Mouse (Mus musculus) layer of hippocampus, adult 9-10 months (tissue): ENCODE results near the gene S100a7a.

Experiments used
- DNase-seq: peaks from one replicate; pipeline ENCODE4 v3.0.0; 2022; ENCODE audit warnings: low spot score

Gene S100a7a

DNA sequence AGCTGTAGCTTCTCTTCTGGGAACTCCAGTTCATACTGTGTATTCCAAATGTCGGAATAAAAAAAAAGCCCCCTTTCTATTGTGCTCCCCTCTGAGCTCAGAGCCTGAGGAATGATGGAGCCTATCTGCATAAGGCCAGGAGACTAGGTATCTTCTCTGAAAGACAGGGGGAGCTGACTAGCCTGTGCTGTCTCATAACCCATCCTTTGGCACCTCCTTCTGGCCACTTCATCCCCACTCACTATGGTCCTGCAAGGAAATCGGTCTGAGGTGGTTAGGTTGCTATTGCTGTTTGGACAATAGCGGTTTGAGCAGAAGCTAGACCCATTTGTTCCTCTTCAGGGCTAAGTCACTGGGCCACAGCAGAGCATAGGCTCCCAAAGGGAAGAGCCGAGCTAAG is 26.0 kb upstream of the S100a7a start:
- DNase-seq: no peak

DNA sequence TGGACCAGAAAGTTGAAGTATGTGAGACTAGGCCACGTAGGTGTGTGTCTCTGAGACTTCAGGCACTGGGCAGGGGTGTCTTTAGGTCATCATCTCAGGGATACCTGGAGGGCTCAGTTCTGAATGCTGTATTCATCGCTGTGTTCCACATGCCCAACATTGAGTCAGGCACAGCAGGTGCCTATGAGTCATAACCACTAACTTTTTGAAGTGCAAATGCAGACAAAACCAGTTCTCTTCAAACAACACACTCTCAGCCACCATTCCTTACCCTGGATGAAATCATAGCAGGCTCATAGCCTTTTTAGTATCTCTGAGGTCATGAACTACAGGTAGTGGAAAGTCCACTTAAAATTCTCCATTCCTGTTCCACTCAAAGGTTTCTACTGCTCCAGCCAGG is 24.5 kb upstream of the S100a7a start:
- DNase-seq: no peak

DNA sequence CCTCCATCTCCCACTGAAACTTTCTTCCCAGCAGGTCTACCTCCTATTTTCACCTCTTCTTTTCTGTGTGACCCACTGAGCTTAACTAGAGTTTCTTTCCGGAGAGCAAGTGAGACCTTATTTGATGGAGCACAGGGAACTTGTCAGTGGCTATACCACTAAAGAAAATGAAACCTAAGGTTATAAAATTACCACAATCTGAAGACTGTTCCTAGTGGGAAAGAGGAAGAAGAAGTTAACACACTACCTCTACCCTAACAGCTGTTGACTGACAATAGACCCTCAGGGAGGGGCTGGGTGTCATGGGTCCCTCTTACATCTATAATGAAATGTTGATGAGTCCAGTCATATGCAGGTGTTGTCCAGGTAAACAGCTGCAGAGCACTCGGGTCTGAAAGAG is 21.8 kb upstream of the S100a7a start:
- DNase-seq: no peak

DNA sequence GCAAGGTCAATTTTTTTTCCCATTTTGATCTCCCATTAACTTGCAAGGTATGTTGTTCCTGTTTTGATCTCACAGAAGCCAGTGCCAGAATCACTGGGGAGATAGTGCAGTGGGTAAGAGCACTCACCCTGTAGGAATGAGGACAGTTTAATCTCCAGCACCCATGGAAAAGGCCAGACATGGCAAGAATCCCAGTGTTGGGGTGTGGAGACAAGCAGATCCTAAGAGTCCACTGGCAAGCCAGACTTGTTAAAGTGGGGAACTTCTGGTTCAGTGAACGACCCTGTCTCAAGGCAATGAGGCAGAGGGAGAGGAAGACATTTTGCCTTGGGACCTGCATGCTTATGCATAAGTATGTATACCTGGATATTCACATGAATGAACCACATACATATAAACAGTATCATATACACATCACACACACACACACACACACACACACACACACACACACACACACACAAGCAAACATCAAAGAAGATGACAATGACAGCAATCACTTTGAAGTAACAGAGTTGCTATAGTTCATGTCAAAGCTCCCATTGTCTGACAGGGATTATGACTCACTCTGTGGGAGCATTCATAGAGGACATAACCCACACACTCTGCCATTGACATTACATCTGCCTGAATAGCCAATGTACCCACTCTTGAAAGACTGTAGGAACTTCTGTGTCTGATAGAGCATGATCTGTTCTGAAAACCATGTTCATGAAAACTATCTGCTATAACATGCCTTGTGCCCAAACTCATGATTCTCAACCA is 15.1 kb upstream of the S100a7a start:
- no peak for DNase-seq

DNA sequence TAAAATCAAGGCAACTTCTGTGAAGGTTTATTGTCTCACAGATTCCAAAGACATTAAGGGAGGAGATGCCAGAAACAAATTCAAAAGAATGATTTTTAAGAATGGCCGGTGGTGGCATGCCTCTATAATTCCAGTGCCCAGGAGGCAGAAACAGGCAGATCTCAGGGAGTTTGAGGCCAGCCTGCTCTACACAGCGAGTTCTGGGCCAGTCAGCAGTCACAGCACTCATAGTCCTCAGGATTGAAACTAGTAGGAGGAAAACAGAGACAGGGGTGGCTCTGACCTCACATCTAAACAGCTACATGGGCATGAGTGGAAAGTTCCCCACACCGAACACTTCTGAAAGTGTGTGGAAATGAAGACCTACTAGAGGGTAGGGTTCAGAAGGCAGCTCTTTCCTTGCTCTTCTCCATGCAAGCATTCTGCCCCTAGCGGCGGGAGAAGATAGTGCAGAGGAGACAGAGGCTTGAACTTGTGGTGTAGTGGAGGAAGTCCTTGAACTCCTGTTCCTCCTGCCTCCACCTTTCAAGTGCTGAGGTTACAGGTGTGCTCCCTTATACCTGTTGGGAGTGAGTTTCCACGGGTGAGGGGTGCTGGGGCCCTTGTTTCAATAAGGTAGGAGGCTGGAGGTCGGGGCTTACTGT is 14.2 kb upstream of the S100a7a start:
- DNase-seq: no peak

DNA sequence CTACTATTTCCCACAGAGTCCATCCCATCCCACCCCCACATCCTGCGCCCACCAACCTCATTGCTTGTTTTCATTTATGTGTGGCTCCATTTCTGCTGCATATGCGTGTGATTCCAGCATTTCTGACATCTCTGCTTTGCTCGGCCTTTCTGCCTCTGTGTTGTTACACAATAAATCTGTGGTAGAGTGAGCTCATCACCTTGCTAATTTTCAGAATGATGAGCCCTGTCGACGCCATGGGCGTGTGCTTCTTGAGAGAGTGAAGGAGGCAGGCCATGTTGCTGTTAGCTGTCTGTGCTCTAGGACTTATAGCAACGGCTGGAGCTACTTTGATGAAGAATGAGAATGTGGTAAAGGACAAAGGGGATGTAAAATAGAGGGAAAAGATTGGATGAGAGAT is 12.8 kb upstream of the S100a7a start:
- no peak for DNase-seq

DNA sequence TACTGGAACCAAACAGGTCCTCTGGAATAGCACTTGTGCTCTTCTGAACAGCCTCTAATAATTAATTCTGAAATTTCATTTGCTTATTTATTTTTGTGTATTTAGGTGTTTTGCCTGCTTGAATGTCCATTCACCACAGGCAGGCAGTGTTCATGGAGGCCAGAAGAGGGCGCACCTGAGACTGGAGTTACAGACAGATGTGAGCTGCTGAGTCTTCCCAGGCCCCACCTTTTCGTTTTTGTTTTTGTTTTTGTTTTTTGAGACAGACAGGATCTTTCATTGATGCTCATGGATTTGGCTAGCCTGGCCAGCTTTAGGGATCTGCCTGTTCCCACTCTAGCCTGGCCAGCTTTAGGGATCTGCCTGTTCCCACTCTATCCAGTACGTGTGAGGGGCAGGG is 9.6 kb upstream of the S100a7a start:
- DNase-seq: no peak

DNA sequence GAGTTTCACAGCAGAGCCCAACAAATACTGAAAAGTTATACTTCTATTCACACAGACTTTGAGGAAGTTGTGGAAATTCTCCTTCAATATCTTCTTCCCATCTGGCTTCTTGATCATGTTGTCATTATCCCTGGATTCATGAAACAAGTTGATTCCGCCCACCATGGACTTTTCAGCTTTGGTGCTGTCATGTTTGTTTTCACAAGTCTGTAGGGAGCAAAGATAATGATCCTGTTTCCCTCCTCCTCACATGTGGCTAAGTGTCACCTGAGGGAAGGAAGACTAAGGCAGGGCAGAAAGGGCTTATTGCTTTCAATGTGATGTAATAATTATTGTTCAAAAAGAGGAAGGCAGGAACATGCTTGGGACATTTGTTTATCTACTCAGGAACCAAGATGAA is 6.5 kb upstream of the S100a7a start:
- no peak for DNase-seq

DNA sequence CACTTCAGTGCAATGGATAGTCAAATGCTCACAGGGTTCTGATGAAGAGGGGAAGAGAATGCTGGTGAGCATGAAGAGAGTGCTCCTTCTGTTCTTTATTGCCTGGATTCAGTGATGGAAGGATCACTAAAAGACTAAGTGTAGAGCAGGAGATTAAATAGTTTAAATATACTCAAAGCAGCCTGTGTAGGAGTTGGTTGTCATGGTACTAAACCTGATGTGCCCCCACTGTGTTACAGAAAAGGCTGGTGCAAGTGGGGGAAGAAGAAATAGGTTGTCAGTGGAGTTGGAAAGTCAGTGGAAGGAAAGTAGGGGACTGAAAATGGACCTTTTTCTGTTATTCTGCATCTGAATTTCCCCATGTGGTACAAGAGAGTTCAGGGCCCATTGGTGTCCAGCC is 4.8 kb upstream of the S100a7a start:
- no peak for DNase-seq

DNA sequence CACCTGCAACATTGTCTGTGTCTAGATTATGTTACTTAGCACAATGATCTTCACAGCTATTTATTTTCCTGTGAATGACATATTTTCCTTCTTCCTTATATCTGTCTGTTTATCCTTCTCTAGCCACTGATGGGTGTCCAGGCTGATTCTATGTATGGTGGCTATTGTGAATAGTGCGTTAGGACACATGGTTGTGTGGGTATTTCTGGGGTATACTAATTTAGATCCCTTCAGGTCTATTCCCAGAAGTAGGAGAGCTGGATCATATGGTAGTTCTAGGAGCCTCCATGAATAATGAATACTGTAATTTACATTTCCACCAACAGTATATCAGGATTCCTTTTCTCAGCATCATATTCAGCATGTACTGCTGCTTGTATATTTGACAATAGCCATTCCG is 4.0 kb upstream of the S100a7a start:
- no peak for DNase-seq

DNA sequence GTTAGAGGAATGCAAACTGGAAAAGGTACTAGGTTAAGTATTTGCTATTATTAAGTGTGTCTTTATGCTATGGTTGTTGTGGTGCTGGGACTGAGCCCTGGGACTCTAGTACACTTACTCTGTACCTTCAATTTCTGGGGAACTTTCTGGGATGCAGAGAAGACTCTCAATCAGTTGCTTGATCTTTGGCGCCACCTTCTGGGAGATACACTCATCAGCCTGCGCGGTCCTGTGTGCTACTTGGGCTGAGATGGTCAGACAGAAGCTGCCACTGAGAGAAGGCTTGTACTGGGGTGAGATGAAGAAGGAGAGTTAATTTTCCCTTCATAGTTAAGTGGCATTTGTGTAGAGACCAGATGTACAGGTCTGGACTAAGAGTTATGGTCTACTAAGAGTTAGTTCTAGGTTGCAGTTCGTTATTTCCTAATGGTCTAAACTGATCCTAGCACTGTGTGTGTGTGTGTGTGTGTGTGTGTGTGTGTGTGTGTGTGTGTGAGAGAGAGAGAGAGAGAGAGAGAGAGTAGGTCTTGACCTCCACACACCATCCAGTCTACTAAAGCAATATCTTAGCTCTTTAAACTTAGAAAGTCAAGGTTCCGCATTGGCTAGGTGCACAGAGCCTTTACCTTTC is 824 bp upstream of the S100a7a start:
- DNase-seq: peak; percentile 76

DNA sequence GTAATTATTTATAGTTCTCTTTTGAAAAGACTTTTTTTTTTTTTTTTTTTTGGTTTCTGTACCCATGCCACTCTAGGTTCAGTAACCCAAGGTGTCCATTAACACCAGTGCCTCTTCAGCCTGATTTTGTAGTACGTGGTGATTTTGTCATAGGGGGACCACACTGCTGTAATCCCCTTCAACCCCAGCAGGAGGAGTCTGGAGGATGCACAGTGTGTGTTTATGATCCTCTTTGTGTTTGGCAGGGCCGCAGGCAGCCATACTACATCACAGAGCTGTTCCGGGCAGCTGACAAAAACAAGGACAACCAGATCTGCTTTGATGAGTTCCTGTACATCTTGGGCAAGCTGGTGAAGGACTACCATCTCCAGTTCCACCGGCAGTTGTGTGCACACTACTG is 3.6 kb downstream of the S100a7a start:
- no peak for DNase-seq

DNA sequence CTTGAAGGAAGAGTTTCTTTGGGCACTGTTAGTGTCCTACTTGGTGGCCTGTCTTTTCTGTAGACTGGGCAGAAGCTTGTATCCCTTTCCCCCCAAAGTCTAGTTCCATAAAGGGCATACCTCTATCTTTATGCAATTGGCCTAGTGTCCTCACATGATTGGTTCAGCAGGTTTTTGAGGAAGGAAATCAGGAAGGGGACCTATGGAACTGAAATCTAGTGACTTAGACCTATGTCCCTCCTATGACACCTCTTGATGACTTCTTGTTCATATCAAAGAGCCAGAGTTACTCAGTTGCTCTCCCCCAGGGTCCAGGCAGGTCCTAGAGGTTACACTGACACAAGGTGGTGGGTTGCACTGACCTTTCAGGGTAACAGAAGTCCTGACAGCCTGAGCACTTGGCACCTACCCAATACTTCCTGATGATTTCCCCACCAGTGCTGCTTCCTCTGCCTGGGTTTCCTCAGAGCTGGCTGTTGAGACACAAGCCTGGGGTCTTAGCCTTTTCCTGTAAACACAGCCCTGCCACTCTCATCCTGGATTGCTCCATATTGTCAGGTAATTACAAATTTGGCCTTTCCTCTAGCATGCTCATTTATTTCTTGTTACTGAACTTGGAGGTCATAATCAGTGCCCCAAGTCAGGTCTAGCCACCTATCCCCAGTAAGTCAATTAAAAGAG is 5.7 kb downstream of the S100a7a start:
- DNase-seq: no peak

DNA sequence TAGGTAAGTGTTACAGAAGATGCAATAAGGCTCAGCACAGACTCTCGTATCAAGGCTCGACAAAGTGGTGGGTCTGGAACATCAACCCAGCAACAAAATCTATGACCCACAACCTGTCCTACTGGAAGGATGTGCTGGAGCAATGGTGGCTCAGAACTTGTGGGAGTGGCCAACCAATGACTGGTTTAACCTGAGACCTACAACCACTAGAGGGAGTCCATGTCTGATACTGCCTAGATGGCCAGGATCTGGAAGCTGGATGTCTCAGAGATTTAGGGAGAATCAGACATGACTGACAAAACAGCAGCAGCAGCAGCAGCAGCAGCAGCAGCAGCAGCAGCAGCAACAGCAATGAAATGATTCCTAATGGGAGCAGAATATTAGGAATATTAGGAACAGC is 10.4 kb downstream of the S100a7a start:
- DNase-seq: no peak

DNA sequence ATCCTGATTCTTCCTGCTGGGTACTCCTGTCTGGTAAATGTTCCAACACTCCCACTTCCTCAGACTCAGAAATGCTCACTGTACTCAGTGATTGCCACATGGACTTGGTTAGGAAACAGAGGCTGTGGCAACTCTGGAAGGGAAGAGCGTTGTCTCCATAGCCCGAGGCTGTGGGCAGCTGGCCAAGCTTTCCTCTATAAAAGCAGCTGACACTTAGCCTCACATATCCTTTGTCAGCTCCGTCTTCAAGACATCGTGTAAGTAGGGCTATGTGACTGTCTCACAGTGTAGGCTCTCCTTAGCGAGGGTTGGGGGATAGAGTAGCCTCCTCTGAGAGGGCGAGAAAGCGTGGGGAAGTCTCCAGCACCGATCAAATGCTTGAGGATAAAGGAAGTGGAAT is 15.0 kb downstream of the S100a7a start, which contains the start of gene S100a8:
Gene S100a8, plus strand, starts transcription at position 133 of the 400 bp plus-strand sequence.
- no peak for DNase-seq

DNA sequence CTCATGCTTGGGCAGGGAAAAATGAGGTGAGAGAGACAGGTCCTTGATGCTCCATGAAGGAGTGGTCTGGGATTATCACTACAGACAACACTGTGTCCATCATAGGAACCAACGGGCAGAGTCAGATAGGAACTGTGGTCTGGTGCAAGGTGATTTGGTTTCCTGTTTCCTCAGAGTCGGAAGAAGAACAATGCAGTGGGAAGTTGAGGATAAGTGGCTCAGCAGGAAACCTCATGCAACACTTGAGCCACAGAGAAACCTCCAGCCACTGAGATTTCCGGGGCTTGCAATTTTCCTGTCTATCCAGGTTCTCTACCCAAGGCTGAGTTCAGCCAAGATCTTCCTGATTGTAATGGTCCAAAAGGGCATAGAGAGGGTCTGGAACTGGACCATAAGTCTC is 24.8 kb downstream of the S100a7a start:
- DNase-seq: no peak

DNA sequence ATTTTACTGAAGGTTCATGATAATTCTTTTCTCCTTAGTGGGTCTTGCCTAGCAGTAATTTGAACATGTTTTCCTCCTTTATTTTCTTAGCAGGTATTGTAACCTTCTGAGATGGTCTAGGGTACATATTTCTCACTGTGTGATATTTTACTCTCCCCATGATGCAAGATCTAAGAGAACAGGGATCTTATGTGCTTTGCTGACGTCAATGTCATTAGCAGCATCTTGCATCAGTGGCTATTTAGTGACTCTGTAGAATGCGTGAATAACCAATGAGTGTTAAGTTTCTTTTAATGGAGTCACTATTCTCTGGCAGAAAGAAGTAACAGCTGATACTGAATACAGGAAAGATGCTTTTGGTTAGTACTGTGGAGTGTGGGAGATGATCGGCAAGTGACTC is 30.1 kb downstream of the S100a7a start:
- no peak for DNase-seq

DNA sequence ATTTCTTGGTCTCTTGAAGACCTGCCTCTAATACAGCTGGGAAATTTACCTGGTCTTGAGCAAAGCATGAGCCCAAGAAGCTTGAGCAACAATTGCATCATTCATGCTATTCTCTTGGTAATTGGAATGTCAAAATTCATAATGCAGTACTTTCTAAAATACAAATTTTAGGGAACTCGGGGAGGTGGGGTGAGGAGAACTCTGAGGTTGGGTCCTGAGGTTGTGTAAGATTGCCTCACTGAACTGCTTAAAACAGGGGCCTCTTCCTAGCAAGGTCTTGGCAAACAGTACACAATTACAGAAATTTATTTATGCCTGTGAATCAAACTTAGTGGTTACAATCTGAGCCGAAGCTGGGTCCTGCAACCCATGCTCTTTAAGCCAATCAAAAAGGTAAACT is 33.0 kb downstream of the S100a7a start:
- no peak for DNase-seq

DNA sequence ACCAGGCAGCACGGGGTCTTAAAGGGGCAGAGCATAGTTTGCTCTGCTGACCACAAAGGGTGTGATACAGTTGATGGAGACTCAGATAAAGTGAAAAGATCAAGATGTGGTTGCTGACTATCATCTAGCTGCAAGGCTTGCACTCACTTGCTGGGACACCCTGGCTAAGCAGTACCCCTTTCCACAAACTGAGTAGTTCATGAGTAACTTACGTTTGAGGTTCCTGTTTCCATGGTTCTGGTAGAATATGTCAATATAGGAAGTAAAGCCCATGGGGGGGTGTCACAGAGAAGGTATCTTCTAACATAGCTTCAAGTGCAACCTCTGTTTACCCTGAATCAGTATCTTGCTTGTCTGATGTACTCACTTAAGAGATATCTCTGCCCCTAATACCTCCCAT is 39.7 kb downstream of the S100a7a start:
- no peak for DNase-seq

DNA sequence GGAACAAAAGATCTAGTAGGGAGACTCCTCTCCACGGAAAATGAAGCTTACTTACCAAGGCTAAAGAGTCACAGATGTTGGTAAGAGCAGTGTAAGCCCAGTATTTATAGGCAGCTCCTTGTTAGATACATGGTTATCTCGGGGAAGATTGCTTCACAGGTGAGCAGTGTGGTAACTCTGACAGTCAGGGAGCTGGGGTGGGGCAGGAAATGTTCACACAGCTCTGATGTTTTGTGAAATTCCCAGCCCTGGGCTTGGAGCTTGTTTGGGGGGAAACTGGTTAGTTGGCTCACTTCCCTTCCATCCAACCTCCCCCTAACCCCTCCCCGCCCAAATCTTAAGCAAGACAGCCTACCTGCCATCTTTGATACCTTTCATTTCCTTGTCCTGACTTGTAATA is 41.8 kb downstream of the S100a7a start, which contains the start of gene S100a9:
Gene S100a9, minus strand, starts transcription at position 109 of the 400 bp plus-strand sequence.
- no peak for DNase-seq

DNA sequence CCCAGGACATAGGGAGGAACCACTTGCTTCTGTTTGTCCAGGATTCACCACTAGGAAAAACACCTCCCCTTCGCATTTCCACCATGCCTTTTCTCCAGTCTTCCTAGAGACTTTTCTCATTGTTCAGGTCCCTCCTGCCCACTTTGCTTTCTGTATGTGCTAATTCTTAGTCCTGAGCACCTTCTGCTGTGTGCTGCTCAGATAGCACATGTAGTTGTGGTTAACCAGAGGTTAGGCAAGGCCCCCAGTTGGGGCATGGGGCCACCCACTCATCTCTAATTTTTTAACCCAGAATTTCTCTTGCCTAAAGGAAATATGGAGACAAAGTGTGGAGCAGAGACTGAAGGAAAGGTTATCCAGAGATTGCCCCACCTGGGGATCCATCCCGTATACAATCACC is 48.4 kb downstream of the S100a7a start:
- DNase-seq: no peak
